Mouse (Mus musculus) erythroblast, adult 5-6 weeks (primary cell): ENCODE results near the gene Olfr444. TPM values are rescaled to one million over a fixed set of nuclear protein-coding genes. Genes with fewer than 3 reads are reported as not detected.

Experiments
- ATAC-seq: replicated peaks from 2 replicates; pipeline ENCODE4 v1.8.0; 2016; ENCODE audit warnings: moderate number of reproducible peaks, mild to moderate bottlenecking, moderate TSS enrichment, inconsistent platforms; ENCODE audit not compliant: poor library complexity, low FRiP score, severe bottlenecking
- total RNA-seq, 2 experiments: library from RNA; stranded (forward) in 1 of 2; stranded (reverse) in 1 of 2; fragments of 150-400 nt in 1 of 2; fragments of 200-764, 138-1000 nt in 1 of 2; gene quantifications; 2 replicates each; pipeline versions ENCODE4 v1.2.3 to v1.2.4; 2015 to 2017; ENCODE audit warnings: low replicate concordance in 2 of 2

Gene Olfr444
- not detected in 2 replicates for total RNA-seq (2015; ENCODE audit: low replicate concordance)
- total RNA-seq (2017; ENCODE audit: low replicate concordance): not detected in 2 replicates

- ATAC-seq: no peak
These were observed at the start of gene Olfr444 for GRCm38 (mm10) chr6:42948767-42949166. Gene Olfr444 (plus strand): TSS chr6:42949067.

- no peak for ATAC-seq
These were observed 48.5 kb upstream of the Olfr444 start for GRCm38 (mm10) chr6:42900345-42900744.

- ATAC-seq: no peak
These were observed 40.3 kb upstream of the Olfr444 start, which contains the start of gene Olfr447 for GRCm38 (mm10) chr6:42908578-42908977. Gene Olfr447 (plus strand): TSS chr6:42908878.

- ATAC-seq: no peak
These were observed 27.8 kb upstream of the Olfr444 start, which contains the start of gene Olfr446 for GRCm38 (mm10) chr6:42921077-42921476. Gene Olfr446 (plus strand): TSS chr6:42921377.

GRCm38 (mm10) chr6:42980377-42980776 lies 31.5 kb downstream of the Olfr444 start:
- no peak for ATAC-seq

Other genes starting within 250 kb of the Olfr444 start
- not detected in 2 replicates for gene Tcaf1, start 239.0 kb upstream of the Olfr444 start, total RNA-seq (2015; ENCODE audit: low replicate concordance)
- gene Tcaf1, start 239.0 kb upstream of the Olfr444 start, total RNA-seq (2017; ENCODE audit: low replicate concordance): not detected in 2 replicates
- not detected in 2 replicates for gene Olfr453, start 209.7 kb upstream of the Olfr444 start, total RNA-seq (2015; ENCODE audit: low replicate concordance)
- not detected in 2 replicates for gene Olfr453, start 209.7 kb upstream of the Olfr444 start, total RNA-seq (2017; ENCODE audit: low replicate concordance)
- gene Olfr38, start 192.7 kb upstream of the Olfr444 start, total RNA-seq (2015; ENCODE audit: low replicate concordance): not detected in 2 replicates
- not detected in 2 replicates for gene Olfr38, start 192.7 kb upstream of the Olfr444 start, total RNA-seq (2017; ENCODE audit: low replicate concordance)
- gene Olfr452, start 164.0 kb upstream of the Olfr444 start, total RNA-seq (2015; ENCODE audit: low replicate concordance): not detected in 2 replicates
- not detected in 2 replicates for gene Olfr452, start 164.0 kb upstream of the Olfr444 start, total RNA-seq (2017; ENCODE audit: low replicate concordance)
- gene Olfr450, start 137.1 kb upstream of the Olfr444 start, total RNA-seq (2015; ENCODE audit: low replicate concordance): not detected in 2 replicates
- not detected in 2 replicates for gene Olfr450, start 137.1 kb upstream of the Olfr444 start, total RNA-seq (2017; ENCODE audit: low replicate concordance)
- not detected in 2 replicates for gene Olfr449, start 114.7 kb upstream of the Olfr444 start, total RNA-seq (2015; ENCODE audit: low replicate concordance)
- not detected in 2 replicates for gene Olfr449, start 114.7 kb upstream of the Olfr444 start, total RNA-seq (2017; ENCODE audit: low replicate concordance)
- 0.58 TPM in 1 of 2 replicates, not detected in the other for gene Olfr448, start 58.6 kb upstream of the Olfr444 start, total RNA-seq (2015; ENCODE audit: low replicate concordance)
- not detected in 2 replicates for gene Olfr448, start 58.6 kb upstream of the Olfr444 start, total RNA-seq (2017; ENCODE audit: low replicate concordance)
- not detected in 2 replicates for gene Olfr447, start 40.2 kb upstream of the Olfr444 start, total RNA-seq (2015; ENCODE audit: low replicate concordance)
- not detected in 2 replicates for gene Olfr447, start 40.2 kb upstream of the Olfr444 start, total RNA-seq (2017; ENCODE audit: low replicate concordance)
- gene Olfr446, start 27.7 kb upstream of the Olfr444 start, total RNA-seq (2015; ENCODE audit: low replicate concordance): not detected in 2 replicates
- gene Olfr446, start 27.7 kb upstream of the Olfr444 start, total RNA-seq (2017; ENCODE audit: low replicate concordance): not detected in 2 replicates
- gene Olfr441, start 157.3 kb downstream of the Olfr444 start, total RNA-seq (2015; ENCODE audit: low replicate concordance): not detected in 2 replicates
- not detected in 2 replicates for gene Olfr441, start 157.3 kb downstream of the Olfr444 start, total RNA-seq (2017; ENCODE audit: low replicate concordance)
- not detected in 2 replicates for gene Olfr237-ps1, start 197.5 kb downstream of the Olfr444 start, total RNA-seq (2015; ENCODE audit: low replicate concordance)
- gene Olfr237-ps1, start 197.5 kb downstream of the Olfr444 start, total RNA-seq (2017; ENCODE audit: low replicate concordance): 0.17 TPM in 1 of 2 replicates, not detected in the other
- gene Olfr437, start 214.2 kb downstream of the Olfr444 start, total RNA-seq (2015; ENCODE audit: low replicate concordance): not detected in 2 replicates
- not detected in 2 replicates for gene Olfr437, start 214.2 kb downstream of the Olfr444 start, total RNA-seq (2017; ENCODE audit: low replicate concordance)
- not detected in 2 replicates for gene Olfr13, start 223.1 kb downstream of the Olfr444 start, total RNA-seq (2015; ENCODE audit: low replicate concordance)
- gene Olfr13, start 223.1 kb downstream of the Olfr444 start, total RNA-seq (2017; ENCODE audit: low replicate concordance): not detected in 2 replicates
- gene Olfr435, start 248.1 kb downstream of the Olfr444 start, total RNA-seq (2015; ENCODE audit: low replicate concordance): not detected in 2 replicates
- not detected in 2 replicates for gene Olfr435, start 248.1 kb downstream of the Olfr444 start, total RNA-seq (2017; ENCODE audit: low replicate concordance)